Mouse (Mus musculus) 3134 (cell line): ENCODE measurements around the gene Wdr82.

Source experiments
- DNase-seq: peaks from one replicate; pipeline ENCODE4 v3.0.0-alpha.2; 2011; ENCODE audit warnings: low spot score; ENCODE audit not compliant: insufficient read length; ENCODE audit errors: extremely low read depth

The Wdr82 gene

DNA sequence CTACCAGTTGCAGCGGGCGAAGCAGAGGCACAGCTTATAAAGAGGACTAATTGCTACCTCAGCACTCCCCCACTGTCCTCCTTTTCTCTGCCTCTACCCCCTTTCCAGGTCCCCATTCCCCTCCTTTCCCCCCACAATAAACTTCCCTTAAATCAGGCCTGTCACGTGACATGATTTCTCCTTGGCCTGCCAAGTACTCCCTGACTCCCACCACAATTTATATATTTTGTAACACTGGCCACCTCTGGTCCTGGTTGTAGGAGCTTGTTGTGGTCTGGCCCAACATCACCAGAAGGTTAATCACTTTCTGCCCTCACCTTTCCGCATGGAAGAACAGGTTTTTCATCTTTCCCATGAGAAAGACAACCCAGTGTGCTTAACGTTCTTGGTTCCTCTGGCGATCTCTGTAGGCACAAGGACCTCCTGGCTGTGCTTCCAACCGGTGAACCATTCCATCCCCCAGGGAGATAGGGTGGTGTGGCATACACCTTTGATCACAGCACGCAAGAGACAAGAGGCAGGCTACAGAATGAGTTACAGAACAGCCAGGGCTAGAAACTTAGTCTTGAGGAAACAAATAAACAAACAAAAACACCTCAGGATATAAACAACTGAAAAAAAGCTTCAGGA, 50.3 kb downstream of the Wdr82 start:
- DNase-seq = no peak

GRCm38 (mm10) chr9:106222261-106222851, 51.6 kb downstream of the Wdr82 start, which contains the start of gene Tlr9:
Gene Tlr9 (plus strand): TSS chr9:106222598.
- DNase-seq = no peak

DNA sequence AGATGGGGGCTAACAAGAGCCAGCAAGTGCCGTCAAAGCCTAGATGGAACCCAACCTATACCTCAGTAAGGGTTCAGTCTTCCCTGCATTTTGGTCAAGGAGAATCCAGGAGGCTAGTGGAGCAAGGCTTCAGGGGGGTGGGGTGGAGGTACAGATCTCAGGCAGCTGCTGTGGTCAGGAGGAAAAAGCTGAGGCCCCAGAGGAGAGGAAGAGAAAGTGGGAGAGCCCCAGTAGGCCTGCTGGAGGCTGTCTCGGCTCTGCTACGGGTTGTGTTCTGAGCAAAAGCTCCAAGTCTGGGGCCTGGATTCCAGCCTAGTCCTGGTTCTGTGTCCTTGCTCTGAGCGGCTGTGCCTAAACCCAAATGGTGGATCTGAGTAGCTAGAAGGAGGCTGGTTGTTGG, 52.3 kb downstream of the Wdr82 start:
- no peak for DNase-seq

GRCm38 (mm10) chr9:106225469-106226150, 54.9 kb downstream of the Wdr82 start:
- DNase-seq = no peak

DNA sequence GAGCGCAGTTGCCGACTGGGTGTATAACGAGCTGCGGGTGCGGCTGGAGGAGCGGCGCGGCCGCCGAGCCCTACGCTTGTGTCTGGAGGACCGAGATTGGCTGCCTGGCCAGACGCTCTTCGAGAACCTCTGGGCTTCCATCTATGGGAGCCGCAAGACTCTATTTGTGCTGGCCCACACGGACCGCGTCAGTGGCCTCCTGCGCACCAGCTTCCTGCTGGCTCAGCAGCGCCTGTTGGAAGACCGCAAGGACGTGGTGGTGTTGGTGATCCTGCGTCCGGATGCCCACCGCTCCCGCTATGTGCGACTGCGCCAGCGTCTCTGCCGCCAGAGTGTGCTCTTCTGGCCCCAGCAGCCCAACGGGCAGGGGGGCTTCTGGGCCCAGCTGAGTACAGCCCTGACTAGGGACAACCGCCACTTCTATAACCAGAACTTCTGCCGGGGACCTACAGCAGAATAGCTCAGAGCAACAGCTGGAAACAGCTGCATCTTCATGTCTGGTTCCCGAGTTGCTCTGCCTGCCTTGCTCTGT, 55.5 kb downstream of the Wdr82 start:
- no peak for DNase-seq

- DNase-seq = no peak
These were observed 57.2 kb downstream of the Wdr82 start for GRCm38 (mm10) chr9:106227790-106228429.

DNA sequence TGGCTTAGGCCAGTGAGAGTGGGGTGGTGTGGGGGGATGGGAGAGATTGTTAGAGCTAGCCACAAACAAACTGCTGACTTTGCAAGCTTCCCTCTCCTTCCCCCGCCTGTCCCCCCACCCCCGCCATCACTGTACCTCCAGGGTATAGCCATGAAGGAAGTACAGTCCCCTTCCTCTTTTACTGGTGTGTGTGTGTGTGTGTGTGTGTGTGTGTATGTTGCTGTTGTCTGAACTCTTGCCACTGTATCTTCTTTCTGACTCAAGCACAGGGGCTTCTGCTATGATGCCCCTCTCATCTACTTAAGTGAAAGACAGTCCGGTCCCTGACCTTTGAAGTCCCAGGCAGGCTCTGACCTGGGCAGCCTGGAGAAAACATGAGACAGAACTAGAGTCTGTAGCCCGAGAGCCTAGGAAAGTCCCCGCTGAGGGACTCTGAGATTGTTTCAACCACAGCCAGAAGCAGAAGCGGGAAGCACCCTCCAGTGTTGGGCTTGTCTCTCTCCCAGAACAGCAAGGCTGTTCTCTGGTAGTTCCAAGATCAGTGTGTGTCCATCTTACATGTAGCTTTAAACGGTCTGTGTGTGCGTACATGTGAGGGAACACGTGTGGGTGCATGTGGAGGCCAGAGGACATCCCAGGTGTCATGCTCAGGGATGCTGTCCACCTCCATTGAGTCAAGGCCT, 59.5 kb downstream of the Wdr82 start:
- DNase-seq = no peak

GRCm38 (mm10) chr9:106230734-106231106, 60.0 kb downstream of the Wdr82 start:
- DNase-seq = no peak

GRCm38 (mm10) chr9:106231220-106231619, 60.5 kb downstream of the Wdr82 start:
- no peak for DNase-seq

DNA sequence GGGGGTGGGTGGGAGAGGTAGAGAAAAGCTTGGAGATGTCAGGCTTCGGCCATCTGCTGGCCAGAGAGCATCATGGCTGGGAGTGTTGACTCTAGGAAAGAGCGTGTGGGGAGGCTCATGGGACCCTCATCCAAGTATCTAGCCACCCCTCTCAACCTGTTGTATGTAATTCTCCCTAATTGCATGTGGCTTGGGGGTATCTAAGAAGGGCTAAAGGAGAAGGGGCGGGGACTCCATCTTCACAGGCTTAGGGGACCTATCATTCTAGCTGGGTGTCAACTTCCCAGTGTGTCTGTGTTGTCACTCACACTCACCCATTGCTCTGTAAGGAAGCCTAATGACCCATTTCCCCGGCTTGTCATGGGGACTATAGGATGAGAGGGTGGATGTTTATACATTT, 61.1 kb downstream of the Wdr82 start:
- DNase-seq = no peak

DNA sequence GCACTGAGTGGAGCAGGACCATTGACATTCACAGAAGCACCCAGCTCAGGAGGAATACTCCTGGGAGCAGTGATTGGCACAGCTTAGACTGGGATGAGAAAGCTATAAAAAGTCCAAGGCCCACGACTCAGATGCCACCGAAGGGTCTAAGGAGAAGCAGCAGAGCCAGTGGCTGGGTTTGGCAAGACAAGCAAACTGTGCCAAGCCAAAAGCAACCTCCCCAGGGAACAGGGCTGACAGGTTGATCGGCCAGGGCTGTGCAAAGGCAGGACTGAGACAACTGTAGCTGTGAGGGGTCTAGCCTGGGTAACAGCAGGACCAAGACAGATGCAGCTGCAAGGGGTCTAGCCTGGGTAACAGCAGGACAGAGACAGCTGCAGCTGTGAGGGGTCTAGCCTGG, 62.2 kb downstream of the Wdr82 start:
- no peak for DNase-seq

DNA sequence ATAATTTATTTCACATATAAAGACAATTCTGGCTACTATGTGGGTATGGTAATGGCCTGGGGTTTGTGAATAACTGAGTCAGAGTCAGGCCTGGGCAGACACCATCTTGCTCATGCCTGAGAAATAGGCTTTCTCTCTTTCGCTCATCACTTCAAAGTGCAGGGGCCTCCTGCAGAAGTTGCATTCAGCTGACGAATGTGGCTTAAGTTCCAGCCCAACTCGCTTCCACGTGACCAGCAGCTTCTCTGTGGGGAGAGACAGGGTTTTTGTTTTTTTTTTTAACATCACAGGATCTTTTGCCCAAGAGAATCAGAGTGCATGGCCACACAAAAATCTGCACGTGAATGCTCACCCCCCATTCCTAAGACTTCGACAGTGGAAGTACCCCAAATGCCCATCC, 63.2 kb downstream of the Wdr82 start:
- no peak for DNase-seq

- no peak for DNase-seq
These were observed 64.6 kb downstream of the Wdr82 start for GRCm38 (mm10) chr9:106235194-106235830.

DNA sequence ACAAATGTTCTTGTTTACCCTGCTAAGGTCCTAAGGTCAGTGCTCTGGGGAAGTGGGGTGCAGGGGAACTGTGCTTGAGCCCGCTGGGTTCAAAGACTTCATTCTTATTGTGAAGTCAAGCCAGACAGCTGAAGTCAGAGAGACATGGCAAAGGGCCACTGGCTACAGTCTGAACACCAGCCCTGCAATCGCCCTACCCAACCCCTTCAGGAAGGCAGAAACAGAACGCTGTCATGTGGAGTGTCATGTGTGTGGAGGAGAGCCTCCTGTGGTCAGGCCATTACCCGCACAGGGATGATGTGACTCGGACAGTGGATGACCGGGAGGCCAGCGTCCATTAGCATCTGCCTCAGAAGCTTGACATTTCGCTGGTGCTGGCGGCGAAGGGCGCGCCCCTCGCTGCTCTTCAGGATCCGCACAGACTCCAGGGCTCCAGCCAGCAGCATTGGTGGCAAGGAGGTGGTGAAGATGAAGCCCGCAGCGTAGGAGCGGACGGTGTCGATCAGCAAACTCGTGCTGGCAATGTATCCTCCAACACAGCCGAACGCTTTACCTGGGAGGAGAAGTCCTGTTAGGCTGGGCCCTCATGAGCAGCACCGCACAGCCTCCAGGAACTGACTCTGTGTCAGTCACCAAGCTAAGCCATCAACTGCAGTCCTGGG, 65.6 kb downstream of the Wdr82 start:
- DNase-seq = no peak

DNA sequence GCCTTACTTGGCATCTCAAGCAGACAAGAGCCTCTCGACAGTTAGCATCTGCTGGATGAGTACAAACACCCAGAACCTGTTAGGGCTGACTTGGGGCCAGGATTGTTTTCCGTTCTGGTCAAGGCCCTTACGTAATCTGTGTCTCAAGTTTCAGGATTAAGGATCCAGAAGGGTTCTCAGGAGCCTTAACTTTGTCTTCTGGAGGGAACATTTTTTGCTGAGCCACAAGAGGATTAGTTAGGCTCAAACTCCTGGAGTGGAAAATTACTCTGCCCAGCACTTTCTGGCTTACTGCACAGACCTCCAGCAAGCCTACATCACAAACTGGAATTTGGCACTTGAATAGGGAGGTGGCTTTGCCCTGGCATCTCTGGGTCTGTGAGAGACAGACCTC, 66.1 kb downstream of the Wdr82 start:
- no peak for DNase-seq

DNA sequence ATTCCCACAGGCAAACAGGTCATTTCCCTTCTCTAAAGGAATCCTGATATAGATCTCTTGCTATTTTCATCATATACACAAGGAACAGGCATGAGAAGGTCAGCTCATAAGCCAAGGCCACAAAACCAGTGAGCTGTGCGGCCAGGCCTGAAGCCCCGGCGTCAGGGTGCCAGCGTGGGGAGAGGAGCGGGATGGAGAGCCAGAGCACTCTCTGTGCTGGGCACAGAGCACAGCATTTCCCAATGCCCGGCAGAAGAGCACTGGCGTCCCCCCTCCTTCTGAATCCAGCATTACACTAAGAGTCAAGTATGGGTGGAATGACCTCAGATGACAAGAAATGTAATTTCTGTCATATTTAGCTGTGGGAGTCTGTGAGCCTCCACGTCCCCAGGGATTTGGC, 66.7 kb downstream of the Wdr82 start:
- no peak for DNase-seq

- no peak for DNase-seq
These were observed 67.2 kb downstream of the Wdr82 start for GRCm38 (mm10) chr9:106237878-106238277.
